Mouse (Mus musculus) spleen, adult 12 weeks (tissue): ENCODE data around the gene Nploc4.

Experiments
- DNase-seq: peaks from one replicate; pipeline ENCODE4 v3.0.0; 2022; ENCODE audit warnings: low spot score

Gene Nploc4

DNA sequence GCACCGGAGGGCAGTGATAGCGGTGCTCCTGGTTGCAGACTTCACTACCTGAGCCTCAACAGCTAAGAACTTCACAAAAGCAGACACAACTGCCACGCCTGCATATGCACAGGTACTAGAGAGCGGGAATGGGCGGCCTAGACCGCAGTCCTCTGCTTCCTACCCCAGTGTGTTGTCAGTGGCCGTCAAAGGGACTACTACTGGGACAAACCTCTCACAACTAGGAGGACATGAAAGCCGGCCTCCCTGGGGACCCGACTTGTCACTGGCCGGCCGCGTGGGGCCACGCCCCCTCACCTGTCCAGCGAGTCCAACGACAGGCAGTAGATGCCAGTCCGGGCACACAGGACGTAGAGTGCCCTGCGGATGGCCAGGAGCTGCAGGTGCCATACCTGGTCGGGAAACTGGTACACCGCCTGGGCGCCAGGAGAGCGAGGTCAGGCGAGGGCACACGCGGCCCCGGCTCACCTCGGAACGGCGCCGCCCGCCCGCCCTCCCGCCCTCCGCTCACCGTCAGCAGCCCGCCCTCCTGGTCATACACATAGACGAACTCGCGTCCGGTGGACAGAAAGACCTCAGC lies 59.4 kb downstream of the Nploc4 start:
- DNase-seq: peak; percentile 25

DNA sequence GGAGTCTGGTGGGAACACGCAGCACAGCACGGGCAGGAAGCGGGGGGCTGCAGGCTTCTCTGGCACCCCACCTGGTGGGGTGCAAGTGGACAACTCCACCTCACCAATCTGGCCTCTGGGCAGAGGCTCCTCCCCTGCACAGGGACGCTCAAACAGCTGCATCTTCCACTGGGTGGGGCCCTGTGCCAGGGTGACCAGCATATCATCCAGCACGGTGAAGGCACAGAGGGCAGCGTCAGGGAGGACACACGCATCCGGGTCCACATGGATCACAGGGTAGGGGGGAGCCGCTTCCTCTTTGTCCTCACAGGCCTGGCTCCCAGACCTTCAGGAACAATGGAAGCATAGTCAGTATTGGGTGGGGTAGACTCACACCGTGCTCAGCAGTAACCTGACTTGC lies 60.2 kb downstream of the Nploc4 start:
- DNase-seq: no peak

DNA sequence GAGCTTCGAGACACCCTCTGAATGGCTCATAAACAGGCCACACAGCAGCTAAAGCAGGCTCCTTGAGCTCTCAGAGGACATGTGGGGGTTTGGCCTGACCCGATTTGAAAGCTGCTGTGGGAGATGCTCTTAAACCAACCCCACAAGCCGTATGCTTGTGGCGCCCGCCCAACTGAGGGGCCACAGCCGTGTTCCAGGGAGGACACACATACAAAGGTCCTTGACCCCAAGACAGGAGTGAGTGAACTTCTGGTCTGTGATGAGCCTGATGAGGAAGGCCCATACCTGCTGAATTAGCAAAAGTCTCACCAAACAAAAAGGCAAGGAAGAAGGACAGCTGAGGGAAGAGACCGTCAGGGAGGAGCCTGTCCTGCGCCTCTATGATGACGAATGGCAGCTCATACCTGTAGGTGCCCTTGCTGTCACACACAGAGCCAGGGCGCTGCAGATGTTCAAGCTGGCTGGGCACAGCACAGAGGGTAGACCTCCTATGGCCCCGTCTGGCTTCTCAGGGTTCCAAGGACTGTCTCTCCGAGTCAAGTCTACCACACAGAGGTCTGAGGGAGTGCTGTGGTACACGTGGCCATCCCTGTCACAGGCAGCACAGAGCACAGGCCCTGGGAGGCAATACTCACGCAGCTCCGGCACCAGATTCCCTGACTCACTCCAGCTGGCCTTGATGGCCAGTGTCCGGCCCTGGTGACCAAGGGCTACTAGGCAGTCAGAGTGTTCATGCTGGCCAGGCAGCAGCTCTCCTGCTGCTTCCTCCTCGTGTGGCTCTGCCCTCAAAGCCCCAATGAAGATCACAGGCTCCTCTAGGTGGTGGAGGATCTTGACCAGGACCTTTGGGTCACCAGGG lies 61.0 kb downstream of the Nploc4 start:
- DNase-seq: no peak

DNA sequence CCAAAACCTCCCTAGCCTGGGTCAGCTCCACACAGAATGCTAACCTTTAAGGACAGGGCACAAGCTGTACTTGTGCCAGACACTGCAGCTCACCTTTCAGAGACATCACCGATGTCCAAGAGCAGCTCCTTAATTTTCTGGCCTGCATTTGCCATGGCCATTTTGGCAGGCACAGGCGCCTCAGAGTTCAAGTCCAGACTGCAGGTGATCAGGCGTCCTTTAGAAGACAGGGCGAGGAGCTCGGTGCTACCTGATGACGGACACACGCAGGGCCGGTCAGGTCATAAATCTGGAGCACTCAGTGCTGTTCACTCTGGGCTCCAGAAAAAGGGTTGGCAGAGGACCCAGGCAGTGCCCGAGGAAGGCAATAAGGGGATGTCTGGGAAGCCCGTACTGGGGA lies 62.2 kb downstream of the Nploc4 start:
- no peak for DNase-seq

DNA sequence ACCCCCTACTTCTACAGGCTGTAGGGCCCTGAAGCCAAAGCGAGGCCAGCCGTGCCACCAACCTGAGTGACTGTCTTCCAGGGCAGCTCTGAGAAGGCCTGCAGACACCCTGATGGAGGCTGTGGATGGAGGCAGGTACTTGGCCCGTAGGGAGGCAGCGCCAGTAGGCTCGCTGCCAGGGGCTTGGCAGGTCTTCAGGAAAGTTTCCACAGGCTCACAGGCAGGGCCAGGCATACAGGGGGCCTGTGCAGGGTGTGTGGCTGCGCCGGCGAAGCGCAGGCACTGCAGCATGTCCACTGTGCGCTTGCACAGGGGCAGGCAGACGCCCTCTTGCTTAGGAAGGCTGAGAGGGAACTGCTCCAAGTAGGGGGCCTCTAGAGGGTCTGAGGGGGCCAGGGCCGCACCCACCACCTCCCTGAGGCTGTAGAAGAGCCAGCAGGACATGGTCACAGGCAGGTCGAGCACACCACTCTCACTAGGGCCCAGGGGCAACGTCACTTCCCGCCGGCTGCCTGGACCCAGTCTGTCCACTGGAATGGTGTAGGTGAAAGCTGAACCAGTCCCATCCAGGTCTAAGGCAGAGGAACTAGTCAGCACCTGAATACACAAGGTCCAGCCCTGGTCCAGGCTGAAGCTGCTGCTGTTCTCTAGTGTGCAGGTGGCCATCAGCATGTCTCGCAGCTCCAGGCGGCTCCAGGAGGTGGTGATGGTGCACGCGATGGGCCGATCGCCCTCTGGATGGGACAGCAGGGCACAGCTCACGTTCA lies 63.5 kb downstream of the Nploc4 start:
- DNase-seq: no peak

DNA sequence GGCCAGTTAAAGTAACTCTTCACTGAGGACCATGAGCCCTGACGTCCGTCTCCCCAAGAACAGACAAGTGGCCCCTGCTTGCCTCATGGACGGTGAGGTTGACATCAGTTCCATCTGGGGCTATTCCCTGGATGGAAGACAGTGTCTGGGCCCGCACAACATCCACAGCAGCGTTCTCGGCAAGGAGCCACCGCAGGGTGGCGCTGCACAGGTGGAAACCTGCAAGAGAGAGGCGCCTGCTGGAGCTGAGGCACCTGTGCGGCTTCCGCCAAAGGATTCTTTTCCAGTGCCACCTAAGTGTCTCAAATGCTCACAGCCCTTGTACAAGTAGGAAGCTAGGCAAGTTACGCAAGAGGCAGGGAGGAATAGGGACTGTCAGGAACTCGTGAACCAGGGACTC lies 64.5 kb downstream of the Nploc4 start:
- DNase-seq: no peak

DNA sequence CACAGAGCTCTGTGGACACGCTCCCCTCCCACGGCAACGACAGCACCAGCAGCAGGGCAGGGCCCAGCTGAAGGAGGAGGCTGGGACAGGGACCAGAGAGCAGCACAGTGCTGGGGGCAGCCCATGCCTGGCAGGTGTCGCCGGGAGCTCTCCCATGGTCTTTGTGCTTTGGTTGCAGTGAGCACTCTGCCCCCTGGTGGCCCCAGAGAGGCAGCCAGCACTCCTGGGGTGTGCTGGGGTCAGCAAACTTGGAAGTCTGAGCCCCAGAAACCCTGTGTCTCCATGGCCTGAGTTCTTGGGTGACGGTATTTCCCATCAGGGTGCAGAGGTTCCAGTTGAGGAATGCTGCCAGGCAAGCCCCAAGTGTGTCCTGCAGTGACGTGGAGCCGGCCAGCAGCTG lies 67.9 kb downstream of the Nploc4 start:
- peak; percentile 53 for DNase-seq

DNA sequence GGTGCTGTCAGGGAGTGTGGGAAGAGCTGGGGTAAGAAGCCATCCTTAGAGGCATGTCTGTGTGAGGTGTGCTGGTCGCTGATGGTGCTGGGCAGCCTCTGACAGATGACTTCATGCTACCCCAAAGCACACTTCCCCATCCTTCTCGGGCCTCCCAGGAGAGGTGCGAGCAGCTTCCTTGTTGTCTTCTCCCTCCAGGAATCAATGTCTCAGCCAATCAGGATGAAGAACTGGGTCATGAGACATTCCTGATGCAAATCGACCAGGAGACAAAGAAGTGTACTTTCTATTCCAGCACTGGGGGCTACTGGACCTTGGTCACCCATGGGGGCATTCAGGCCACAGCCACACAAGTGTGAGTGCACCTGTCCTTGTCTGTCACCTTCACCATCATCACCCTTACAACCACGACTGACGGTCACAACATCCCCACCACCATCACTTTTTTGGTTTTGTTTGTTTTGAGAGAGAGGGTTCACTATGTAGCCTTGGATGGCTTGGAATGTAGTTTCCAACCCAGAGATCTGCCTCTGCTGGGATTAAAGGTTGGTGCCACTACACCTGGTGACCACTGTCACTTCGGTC lies 71.0 kb downstream of the Nploc4 start:
- no peak for DNase-seq

DNA sequence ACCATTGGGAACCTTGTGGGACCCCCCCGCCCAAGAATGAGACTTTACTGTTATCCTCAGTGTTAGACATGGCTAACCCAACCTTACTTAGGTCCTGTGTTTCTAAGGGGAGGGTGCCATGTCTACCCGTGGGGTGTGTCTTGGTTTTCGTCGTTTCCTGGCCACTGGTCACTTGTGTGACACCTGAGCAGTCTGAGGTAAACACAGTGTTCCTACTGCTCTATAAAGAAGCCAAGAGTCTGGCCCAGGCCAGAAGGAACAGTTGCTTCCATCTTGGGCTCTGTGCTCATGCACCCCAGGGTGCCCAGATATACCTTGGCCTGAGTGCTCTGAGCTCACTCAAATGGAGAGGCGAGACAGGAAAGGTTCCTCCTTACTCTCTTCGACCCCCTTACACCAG lies 74.6 kb downstream of the Nploc4 start:
- DNase-seq: no peak

DNA sequence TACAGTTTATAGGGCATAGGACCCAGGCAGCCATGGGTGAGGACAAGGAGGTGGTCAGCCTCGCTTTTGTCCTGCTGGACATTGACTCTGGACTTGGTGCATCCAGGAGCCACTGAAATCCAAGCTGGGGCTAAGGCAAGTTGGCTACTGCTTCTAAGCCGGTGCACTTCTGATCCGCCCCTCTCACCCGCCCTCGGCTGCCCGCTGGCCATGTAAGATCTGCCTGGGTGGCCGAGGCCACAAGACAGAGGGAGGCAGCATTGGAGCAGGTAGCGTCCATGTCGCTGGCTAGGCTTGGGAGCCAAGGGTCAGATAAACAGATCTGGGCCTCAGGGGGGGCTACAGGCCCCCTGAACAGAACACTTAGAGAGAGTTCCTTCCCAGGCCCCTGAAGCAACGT lies 76.2 kb downstream of the Nploc4 start, which contains the start of gene Fscn2:
TSS of gene Fscn2 (plus strand) at position 240 of the 400 bp plus-strand sequence.
- no peak for DNase-seq

DNA sequence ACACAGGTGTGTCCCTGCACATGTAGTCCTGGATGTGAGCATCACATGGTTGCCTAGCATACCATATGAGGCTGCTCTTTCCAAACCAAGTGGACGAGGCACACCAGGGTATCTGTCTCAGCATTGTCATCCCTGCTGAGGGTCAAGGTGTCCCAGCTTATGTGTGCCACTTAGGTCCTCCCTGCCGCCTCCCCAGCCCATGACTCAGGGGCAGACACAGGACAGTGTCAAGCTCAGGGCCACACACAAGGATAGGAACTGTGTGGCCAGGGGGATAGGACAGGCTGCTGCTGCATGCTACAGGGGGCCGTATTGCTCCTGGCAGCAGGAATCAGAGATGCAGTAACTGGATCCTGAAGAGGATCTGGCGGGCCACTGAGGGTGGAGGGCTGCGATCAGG lies 76.8 kb downstream of the Nploc4 start:
- DNase-seq: no peak

DNA sequence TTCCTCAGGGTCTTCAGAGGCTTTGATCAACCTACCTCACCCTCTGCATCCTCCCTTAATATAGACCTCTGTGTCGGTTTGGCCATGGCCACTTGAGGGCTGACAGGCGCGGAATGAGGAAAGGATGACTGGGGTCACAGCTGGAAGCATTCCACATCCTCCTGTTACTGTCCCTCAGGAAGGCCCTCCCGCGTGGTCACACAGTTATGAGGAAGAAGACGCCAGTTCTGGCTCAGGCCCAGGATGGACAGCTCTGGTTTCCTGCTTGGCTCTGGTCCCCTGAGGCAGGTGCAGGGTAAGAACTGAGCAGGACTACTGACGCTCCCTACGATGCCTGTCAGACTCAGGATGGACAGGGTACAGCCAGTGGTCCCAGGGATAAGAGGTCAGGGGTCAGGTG lies 77.4 kb downstream of the Nploc4 start:
- no peak for DNase-seq

DNA sequence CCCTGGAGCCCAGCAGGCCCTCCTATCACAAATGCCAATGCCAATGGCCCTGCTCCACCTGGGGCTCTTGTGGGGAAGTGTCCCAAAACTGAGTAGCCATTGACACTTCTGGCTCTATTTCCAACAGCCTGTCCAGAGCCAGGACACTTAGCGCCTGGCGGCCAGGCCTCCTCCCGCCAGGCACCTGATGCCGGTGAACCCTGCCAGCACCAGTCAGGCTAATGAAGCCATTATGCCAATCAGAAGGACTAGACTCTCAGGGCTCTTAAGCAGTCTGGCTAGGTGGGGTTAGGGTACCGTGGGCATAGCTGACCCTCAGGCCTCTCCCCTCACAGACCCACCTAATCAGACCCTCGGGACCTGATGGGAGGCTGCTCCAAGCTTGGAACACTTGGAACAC lies 78.1 kb downstream of the Nploc4 start:
- no peak for DNase-seq

DNA sequence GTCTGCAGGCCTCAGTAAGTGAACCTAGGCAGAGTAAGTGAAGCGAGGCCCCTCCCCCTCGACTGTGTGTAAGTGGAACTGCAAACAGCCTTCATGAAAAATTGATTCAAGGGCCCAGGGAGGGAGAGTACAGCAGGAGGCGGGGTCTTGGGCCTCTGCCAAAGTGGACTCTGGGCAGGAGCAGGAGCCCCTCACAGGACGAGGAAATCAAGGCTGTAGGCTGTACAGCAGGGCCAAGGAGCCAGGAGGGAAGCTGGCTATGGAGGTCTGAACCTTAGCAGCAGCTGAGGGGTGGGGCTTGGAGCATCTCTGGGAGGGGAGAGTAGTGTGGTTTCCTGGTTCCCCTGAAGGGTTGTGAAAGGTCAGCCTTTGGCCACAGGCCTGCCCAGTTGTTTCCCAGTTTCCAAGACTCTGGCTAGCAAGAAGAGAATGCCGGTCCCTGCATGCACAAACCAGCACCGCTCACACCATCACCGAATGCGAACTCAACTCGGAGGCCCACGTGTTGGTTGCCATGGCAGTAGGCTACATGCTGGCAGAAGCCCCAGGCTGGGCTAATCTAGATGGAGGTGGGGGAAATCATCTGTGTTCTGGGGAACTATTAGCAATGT lies 79.6 kb downstream of the Nploc4 start:
- no peak for DNase-seq

DNA sequence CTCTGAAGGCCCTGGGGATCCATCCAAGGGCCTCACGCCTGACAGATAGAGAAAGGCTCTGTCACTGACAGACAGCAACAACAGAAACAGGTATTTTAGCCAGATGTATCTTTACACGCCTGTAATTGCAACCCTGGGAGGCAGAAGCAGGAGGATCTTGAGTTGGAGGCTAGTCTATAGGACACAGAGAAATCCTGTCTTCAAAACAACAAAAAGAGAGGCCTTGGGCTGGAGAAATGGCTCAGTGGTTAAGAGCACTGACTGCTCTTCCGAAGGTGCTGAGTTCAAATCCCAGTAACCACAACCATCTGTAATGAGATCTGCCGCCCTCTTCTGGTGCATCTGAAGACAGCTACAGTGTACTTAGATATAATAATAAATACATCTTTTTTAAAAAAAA lies 80.6 kb downstream of the Nploc4 start:
- DNase-seq: no peak

DNA sequence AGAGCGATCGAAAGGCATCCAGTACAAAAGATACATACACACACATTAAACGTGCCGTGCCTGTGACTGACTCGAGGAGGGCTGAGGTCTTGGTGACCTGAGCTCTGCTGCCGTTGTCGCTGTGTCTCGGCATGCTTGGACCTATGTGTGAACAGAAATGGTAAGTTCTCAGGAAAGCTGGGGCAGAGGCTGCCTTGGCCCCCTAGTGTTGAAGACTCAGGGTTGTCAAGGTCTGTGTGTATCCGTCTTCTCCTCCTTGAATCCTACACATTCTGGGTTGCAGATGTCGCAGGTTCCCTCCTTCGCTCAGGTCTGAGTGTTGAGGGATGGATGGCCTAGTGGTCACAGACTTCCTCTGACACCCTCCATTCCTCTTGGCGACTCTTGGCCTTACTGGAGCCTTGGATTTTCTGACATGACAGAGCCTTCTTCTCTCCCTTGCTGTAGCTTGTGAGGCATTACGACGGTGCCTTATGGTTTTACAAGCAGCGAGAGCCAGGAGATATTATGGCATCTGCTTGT lies 81.1 kb downstream of the Nploc4 start:
- no peak for DNase-seq

DNA sequence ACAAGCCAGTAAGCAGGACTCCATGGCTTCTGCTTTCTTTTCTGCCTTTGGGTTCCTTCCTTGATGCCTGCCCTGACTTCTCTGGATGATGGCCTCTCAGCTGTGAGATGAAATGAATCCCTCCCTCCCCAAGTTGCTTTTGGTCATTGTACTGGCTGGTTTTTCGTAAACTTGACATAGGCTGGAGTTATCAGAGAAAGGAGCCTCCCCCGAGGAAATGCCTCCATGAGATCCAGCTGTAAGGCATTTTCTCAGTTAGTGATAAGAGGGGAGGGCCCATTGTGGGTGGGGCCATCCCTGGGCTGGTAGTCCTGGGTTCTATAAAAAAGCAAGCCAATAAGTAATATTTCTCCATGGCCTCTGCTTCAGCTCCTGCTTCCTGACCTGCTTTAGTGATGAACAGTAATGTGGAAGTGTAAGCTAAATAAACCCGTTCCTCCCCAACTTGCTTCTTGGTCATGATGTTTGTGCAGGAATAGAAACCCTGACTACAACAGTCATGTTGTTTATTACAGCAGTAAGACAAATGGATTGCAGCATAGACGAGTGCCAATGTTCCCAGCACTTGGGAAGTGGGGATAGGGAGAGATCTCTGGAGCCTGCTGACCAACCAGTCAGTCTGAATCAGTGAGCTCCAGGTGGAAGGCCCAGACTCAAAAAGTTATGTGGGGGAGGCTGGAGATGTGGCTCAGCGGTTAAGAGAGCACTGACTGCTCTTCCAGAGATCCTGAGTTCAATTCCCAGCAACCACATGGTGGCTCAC lies 82.0 kb downstream of the Nploc4 start:
- no peak for DNase-seq

DNA sequence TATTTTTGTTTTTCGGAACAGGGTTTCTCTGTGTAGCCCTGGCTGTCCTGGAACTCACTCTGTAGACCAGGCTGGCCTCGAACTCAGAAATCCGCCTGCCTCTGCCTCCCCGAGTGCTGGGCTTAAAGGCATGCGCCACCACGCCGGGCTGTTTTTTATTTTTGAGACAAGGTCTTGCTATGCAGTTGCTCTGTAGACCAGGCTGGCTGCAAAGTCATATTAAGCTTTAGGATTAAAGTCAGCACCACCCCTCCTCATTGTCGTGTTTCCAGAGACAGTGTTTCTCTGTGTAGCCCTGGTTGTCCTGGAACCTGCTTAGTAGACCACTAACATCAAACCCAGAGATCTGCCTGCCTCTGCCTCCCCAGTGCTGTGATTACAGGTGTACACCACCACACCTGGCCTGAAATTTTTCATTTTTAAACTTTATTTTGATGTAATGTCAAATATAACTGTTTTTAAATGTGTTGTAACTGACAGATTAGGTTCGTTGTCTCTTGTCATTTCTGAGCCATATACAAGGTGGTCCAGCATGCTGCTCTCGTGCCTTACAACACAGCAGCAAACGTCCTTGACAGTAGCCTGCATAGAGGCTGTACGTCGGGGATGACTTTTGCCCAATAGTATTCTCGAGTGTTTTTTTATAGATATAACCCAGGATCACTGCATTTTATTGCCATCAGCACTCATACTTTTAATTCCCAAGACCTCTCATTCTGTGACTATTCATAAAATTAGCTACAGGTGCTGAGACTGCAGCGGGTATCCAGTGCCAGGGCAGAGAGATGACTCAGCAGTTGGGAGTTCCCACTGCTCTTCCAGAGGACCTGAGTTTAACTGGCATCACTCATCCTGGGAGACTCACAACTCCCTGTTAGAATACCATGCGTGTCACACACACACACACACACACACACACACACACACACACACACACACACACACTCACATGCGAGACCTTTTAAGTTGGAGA lies 82.9 kb downstream of the Nploc4 start:
- DNase-seq: no peak

DNA sequence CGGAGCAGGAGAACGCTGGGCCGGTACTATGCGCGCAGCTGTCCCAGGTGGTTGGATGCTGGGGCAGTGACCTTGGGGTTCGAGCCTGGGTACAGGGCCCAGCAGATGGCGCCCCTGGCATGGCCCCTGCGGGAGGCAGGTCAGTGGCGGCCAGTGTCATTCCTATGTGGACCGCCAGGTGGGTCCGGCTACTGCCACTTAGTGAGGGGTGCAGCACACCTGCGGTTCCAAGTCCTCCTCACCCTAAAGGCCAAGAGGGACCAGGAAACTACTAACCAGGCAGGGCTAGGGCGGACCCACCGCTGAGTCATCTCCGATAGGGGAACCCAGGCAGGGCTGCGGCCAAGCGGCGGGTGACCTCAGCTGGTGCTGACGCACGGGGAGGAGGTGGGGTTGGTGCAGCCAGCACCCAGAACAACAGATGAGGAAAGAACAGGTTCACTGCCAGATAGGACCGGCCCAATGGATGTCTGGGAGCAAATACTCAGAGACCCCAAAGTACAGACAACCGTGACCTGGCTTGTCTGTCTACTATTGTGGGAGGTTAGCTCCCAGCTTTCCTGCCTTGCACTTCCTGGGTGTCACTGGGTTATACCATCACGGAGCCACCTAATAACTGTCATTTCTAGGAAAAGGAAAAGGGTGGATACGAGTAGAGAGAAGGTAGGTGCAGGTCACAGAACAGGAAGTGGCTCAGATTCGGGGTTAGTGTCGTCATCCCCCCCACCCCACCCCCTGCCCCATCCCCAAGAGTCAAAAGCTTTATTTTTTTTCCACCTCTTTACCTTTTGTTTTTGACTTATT lies 83.8 kb downstream of the Nploc4 start:
- peak; percentile 82 for DNase-seq
